Mouse (Mus musculus) E14TG2a.4 (cell line): Measurements from ENCODE around the gene Kmt2a.

Source experiments
- CTCF ChIP-seq: conservative IDR thresholded peaks from 2 replicates; pipeline ENCODE4 v1.5.1; 2014; ENCODE audit warnings: low read length
- NANOG ChIP-seq: IDR thresholded peaks from 2 replicates; pipeline ENCODE4 v1.6.1; 2014; ENCODE audit warnings: borderline replicate concordance, low read length, mixed read lengths

DNA sequence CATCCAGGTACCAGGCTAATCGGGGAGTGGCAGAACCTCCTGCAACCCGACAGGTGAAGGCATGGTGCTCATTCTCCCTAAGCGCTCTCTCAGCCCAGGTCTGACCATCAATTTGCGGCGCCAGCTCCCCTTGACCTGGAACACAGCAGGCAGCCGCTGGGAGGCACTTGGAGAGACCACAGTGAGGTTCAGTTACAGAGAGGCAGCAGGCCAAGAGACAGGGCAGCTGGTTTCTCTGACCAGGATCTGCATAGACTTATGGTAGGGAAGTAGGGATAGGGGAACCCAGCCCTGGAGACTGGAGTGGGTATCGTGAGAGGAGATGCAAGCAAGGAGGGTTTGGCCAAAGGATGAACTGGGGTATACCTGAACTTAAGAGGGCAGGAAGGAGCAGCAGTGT, 82.8 kb downstream of the Kmt2a start:
- no peak for TF ChIP-seq CTCF
- no peak for TF ChIP-seq NANOG
